Mouse (Mus musculus): Measurements from ENCODE around the gene Hlf.

DNA sequence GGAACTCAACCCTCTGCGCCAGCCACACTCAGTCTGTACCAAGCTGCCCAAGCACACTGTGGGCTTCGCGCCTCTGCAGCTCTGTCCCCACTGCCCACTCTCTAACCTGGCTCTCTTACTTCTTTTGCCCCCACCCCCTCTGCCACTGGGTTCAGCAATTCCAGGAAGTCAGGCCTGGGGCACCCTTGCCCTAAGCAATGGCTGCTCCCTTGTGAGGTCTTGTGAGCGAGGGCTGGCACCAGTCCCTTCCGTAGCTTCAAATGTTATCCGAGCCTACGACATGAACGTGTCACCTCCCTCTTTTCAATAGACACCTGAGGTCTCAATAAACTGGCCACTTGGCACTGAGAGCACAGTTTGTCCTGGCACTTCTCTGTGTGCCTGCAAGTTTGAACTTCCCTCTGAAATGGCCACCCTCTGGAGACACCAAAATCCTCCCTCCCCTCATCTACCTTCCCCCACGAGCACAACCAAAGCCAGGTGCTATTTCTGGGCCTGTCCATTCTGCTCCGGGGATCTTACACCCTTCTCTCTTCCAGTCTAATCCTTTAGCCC, 10.5 kb downstream of the Hlf start:
- TF ChIP-seq CTCF (IDR thresholded peaks at IDR 0.05) (no peak), EP300 (IDR thresholded peaks at IDR 0.05) (no peak)

All from lung, postnatal 0 days (tissue).